Mouse (Mus musculus): ENCODE measurements around the gene Incenp.
"Not testable (repeated sequence)": the region's sequence is repeated elsewhere in the genome, so short reads cannot be mapped to it uniquely, and the experiment has no call there.

Incenp gene

DNA sequence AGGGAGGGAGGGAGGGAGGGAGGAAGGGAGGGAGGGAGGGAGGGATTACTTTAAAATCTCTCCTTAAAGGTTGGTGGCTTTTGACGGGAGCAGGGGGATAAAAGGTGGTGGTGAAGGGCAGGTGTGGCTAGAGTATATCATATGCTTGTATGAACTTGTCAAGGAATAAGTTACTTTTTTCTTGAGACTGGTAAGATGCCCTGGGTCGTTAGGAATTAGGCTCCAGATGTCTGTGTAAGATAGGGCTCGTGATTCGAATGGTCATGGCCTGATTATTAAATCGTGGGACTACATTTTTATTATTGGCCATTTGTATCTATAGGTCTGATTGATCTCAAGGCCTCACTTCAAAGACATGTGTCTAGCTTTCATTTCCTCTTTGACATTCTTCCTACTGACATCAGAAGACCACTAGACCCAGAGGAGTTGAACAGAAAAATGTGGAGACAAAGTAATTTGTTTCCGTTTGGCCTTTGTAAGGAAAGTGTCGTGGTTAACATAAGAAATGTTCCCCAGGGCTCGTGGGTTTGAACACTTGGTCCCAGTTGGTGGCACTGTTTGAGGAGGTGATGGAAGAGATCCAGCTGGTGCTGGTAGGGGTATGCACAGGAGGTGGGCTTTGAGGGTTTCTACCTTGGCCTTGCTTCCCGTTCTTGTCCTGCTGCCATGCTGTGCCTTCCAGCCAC is 19.0 kb upstream of the Incenp start:
- no peak for DNase-seq (ENCODE audit: low spot score)

DNA sequence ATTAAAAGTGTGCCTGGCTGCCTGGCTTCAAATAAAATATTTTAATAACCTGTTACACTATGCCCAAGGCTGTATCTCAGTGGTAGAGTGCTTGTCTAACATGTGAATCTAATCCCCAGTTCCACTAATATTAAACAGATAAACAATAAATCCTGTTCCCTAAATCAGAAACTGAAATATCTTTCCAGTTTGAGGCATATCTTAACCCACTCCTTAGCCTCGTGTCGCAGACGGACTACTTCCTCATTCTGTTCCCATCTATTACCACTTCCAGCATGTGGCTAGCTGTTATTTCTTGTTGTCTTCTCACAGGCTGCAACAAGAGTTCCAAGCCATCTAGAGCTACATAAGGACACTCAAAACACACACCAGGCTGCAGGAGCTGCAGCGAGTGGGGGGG is 18.4 kb upstream of the Incenp start:
- DNase-seq (ENCODE audit: low spot score), result no peak

DNA sequence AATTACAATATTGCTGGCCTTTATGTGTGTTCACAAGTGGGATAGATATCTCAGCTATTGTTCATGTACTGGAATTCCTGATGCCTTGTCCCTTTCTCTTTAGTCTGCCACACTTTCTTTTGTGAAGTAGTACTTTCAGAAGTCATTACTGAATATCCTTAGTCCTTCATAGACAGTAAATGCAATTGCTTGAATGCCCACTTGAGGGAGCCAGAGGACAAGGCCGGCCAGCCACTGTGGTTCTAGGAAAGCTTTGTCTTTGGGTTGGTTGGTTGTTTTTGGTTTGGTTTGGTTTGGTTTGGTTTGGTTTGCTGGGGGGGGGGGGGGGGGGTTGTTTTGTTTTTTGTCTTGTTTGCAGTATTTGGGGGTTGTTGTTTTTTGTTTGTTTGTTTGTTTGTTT is 16.6 kb upstream of the Incenp start:
- DNase-seq (ENCODE audit: low spot score), result peak; percentile 61

DNA sequence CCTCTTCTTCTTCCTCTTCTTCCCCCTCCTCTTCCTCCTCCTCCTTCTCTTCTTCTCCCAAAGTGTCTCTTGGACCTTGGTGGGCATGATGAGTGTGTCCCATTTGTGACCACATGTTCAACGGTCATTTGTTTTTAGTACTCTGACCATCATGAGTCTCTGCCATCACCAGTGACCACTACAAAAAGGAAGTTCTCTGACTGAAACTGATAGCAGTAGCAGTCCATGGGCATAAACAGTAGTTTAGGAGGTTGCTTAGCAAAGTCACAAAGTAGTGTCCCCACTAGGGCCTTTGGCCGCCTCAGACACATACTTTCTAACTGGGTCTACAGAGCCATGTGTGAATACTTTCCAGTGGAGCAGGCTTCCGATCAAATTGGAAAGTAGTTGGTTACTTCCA is 15.0 kb upstream of the Incenp start:
- DNase-seq (ENCODE audit: low spot score), result no peak

DNA sequence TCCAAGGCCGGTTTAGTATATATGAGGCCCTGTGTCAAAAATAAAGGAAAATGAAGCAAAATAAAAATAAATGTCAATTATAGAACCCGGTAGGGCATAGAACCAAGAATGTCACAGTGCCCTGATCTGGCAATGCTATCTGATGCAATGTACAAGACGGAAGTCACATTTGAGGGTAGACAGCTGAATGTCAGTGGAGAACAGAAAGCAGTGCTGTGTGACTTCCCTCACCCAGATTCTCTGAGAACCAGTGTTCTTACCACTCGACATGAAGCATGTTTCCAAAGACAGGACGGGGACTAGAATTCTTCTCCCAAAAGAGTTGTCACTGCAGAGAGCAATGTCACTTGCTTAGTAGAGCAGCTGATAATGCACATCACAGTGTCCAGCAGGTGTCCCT is 14.4 kb upstream of the Incenp start:
- DNase-seq (ENCODE audit: low spot score), result no peak

DNA sequence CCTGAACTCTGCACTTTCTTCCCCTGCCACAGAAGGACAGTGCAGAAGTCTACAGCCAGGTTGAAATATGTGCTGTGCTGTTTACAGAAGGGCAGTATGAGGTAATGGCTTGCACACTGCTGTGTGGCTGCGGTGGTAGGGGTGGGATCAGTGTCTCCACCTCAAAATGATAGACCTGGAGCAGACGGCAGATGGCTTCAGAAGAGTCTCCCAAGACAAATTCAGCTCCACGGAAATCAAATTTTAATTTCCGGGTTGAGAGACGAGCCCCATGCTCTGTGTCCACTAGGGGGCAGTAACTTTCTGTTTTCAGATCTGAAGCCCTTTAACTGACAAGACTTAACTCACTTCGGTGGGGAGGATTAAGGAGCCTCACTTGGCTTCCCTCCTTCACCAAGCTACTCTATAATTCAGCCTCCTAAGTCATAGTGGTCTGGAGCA is 12.0 kb upstream of the Incenp start:
- DNase-seq (ENCODE audit: low spot score), result no peak

DNA sequence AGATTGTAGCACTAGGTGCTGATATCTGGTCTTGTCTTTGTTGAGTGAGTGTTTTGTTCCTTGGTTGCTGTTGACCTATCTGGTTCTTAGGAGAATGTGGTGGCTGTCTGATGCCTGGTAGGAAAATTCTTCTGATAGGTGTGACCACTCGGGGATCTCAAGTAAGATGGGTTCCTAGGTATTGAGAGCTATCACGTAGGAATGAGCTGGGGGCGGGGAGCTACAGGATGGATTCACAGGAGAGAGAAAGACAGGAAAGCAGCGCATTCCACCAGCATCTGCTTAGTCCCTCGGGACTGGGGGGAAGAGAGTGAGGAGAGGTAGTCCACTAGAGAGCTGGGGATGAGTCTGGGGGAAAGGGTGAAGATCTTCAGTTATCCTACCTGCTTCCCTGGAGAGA is 10.0 kb upstream of the Incenp start:
- no peak for DNase-seq (ENCODE audit: low spot score)

DNA sequence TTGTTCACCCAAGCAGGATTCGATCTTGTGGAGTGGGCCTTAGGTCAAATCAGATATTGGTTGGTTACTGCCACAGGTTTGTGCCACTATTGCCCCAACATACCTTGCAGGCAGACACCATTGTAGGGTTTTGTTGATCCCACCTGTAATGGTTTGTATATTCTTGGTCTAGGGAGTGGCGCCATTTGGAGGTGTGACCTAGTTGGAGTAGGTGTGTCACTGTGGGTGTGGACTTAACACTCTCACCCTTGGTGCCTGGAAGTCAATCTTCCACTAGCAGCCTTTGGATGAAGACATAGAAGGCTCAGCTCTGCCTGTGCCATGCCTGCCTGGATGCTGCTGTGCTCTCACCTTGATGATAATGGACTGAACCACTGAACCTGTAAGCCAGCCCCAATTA is 1.3 kb upstream of the Incenp start:
- not testable (repeated sequence) for DNase-seq (ENCODE audit: low spot score)

DNA sequence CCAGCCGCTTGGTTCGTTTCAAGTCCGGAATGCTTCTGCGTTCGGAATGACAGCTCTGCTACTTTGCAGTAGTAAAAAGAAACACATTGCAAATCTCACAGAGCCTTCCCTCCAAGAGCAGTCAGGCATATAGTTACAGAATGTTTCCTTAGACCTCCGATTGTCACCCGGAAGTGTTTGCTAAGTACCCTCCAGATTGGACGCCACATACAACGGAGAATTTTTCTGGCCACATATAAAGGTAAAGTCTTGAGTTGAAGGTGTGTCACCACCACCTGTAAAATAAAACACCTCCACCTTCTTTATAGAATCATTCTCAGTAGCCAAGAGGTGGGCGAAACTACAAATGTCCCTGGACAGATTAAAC is 412 bp upstream of the Incenp start:
- DNase-seq (ENCODE audit: low spot score), result no peak

DNA sequence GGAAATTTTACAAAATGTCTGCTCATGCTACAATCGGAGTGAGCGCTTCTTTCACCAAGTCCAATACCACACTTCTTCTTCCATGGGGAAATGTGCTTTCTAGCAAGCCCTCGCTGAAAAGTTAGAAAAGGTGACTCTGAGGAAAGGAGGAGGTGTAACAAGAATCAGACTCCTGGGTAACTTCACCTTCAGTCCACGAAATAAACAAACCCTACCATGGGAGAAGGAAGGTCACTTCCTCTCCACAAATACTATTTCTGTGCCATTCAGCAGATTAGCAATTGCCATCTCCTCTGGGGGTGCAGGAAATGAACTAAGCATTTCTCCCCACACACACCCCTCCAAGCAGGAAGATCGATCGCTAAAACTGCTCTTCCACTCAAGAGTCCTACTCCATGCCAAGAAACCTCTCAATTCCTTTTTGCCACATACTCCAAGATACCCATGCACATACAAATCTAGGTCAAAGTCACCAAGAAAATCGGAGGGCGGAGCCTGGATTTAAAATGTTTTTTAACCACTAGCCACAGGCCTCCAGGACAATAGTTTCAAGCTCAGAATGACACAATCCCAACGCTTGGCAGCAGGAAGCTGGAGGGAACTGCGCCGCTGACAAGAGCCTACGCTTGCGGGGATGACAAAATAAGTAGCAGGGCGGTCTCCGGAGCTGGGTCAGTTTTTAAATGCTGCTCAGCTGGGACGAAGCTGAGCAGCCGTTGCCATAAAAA is 848 bp downstream of the Incenp start:
- no peak for DNase-seq (ENCODE audit: low spot score)

DNA sequence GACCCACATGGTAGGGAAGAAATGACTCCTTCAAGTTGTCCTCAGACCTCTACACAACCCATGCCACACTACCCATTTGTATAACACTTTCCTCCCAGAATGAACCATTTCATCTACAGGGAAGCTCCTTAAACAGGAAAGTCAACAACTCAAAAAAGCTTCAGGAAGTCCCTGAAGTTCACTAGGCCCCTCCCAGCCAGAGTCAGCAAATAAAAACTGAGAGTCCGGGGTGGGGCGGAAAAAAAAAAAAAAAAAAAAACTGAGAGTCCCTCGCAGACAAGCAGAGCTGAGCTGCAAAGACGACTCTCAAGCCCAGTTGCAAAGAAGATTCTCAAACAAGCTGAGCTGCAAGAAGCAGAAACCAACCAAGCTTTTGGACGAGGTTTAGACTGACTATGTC is 3.3 kb downstream of the Incenp start:
- no peak for DNase-seq (ENCODE audit: low spot score)

DNA sequence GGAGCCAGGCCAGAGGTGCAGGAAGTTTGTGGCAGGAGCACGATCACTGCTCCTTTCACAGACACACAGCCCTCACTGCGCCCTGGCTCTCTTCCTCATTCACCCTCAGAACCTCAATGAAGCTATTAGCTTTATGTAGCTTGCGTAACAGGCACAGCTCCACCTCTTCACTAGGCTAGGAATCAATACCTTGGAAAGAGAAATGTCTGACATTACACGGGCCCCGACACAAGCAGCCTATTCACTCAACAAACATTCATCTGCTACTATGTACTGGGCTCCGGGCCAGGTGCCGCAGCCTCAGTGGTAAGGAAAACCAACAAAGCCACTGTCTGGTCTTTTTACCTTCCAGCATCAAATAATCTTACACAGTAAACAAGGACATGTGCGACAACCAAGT is 12.6 kb downstream of the Incenp start:
- no peak for DNase-seq (ENCODE audit: low spot score)

DNA sequence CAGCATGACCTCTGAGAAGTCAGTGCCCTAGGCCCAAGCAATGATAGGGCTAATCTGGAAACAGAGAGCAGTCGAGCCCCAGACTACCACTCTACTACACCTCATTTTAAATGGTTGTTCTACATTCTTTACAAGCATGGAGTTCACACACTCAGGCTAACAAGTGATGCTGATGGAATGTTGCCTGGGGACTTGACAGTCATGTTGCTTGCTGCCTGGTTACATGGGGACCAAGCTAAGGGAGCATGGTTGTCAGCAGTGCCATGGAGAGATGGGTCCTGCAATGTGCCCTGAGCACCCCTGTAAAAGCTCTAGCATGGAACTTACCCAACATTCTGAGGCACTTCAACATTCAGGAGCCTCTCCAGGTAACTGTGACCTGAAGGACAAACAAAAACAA is 13.0 kb downstream of the Incenp start:
- DNase-seq (ENCODE audit: low spot score), result no peak

DNA sequence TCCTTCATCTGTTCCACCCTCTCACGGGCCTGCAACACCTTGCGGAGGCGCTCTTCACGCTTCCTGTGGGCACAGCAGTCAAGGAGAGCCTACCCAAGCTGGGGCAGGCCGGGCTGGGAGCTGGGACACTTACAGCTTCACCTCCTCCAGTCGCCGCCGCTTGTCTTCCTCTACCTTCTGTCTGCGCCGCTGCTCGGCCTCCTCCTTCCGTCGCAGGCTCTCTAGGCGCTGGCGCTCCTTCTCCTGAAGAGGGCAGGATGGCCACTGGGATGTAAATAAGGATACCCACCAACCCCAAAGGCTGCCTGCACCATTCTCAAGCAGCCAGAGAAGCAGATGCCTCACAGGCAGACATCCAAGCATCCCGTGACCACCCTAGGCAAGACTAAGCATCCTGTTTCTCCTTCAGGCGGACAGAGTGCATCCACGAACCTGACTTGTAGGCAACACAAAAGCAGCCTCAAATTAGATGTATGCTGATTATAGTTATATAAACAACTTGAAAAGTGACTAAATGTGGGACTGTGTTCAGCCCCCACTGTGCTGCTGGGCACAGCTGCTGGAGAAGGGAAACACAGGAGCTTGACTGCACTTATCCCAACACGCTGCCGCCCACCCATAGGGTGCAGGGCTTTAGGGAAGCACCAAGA is 21.0 kb downstream of the Incenp start:
- no peak for DNase-seq (ENCODE audit: low spot score)

DNA sequence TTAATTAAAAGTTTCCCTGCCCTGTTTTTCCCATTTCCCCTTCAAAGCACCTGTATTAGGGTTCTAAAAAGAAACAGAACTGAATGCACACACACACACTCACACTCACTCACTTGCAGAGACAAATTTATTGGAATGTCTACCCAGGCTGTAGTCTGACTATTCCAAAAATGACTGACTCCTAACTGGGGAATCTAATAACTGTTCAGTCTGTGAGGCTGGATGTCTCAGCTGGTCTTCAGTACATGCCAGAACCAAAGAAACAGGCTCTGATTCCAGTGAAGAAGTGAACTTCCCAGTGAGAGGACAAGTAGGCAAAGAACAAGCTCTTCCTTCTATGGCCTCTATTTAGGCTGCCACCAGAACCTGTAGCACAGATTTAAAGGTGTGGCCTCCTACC is 33.9 kb downstream of the Incenp start:
- DNase-seq (ENCODE audit: low spot score), result no peak

DNA sequence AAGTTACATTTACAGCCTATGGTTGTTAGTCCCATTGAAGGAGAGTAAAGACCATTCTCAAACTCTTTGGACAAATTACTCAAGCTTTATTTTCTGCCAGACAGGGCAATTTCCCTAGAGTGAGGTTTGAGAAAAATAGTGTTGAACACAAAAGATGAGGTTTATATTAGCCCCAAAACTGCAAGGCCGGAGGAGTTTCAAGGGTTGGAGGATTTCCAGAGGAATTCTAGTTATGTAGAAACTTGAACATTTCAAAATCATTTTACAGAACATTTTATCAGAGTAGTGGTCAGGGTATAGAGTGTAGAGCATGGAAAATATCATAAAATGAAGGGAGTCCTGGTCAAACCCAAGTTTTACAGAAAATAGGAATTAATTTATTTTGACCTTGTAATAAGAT is 34.5 kb downstream of the Incenp start:
- DNase-seq (ENCODE audit: low spot score), result no peak

DNA sequence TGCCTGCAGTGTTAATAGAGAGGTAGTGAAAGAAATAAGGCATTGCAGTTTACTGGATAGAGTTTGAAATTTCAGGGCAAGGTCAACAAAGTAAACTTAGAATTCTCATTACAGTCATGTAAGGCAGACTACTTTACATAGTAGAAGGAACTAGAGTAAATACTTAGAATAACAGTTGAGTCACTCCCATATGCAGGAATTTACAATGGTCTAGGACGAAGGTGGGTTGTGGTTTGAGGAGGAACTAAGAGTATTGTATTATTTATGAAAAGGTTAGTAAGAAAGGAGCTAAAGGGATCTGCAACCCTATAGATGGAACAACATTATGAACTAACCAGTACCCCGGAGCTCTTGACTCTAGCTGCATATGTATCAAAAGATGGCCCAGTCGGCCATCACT is 38.5 kb downstream of the Incenp start:
- not testable (repeated sequence) for DNase-seq (ENCODE audit: low spot score)

DNA sequence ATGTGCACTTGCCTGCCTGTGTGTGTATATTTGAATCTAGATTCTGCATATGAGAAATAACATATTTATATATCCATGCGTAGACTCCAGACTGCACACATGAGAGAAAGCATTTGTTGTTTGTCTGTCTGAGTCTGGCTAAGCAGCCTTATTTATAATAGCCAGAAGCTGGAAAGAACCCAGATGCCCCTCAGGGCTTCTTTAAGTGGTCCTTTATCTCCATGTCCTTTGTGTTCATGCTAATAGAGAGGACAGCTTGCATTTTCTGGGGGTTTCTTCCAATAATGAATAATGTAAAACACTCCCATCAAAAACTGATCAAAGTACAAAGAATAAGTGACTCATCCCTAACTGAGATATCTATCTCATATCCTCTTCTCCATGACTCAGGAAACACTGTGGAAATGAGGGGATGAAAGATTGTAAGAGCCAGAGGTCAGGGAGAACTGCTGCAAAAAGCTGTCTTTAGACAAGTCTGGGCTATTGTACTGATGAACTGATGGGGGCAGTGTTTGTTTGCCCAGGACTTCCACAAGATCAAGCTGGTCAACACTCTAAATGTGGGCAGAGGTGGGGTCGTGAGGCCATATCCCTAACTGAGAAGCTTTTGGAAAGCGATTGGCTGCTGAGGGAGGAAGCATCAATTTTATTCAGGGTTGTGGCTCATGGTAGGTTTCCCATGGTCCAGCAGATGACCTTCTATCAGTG is 49.8 kb downstream of the Incenp start:
- not testable (repeated sequence) for DNase-seq (ENCODE audit: low spot score)

DNA sequence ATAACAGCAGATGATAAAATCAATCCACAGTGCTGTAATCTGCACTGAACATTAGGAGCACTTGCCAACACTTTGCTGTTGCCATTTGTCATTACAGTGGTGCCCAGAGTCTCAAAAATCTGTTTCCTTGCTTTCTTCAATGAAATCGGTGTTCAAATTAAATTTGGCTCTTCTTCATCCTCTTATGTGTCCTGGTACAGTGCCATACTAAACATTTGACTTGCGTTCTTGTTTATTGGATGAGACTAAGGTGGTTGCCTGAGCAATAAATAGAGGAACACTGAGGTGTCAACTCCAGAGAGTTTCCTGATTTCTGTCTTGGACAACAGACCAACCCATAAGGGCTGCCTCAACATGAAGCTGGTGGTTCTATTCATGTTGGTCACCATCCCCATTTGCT is 52.1 kb downstream of the Incenp start, which contains the start of gene Scgb2a2:
Scgb2a2 (plus strand) TSS at position 301 of the 400 bp plus-strand sequence.
- DNase-seq (ENCODE audit: low spot score), result no peak

DNA sequence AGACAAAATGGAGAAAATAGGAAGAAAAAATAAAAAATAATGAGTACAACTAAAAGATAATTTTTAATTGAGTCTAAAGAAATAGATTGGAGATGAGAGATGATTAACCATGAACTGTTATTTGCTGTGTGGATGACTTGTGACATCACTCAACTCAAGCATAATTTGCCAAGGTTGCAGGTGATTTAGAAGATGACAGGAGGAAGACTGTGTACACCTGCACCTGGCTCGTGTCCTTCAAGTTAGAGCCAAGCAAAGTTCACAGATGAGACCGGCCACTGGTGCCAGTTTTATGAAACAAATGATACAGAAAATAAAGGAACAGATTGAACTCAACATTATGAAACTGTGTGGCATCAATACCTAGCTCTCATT is 62.0 kb downstream of the Incenp start:
- no peak for DNase-seq (ENCODE audit: low spot score)

DNA sequence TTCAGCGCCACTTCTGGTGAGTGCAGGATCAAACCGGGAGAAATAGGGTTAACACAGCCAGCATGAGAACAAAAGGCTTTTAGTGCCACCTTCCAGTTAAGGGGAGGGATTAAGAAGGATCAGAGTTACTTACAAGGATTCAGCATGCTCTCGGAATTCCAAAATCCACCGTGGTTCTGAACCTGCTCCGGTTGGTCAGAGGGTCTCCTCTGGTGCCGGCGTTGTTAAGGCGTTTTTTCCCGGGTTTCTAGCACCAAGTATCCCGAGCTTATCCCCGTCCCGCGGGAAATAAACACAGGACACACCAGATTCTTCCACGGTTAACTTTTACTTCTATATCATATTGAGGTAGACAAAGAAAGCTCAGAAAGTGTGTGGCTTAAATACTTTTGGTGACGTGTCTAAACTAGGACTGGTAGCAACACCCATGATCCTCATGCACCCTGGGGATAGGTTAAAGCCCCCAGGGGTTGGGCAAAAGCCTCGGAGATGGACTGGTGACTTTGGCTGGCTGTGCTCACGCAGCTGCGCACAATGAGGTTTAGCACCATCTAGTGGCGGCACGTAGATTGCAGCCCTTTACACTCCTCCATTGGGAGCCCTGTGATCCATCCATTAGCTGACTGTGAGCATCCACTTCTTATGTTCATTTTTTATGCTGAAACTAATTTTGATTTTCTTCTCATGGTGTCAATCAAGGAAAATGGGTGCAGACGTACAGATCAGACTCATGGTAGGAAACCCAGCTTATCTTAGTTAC is 62.6 kb downstream of the Incenp start:
- DNase-seq (ENCODE audit: low spot score), result peak; percentile 60

Measured in ovary, postnatal 36 days (tissue).